Mouse (Mus musculus) stomach, embryonic 16.5 days (tissue): ENCODE measurements around the gene Mnat1. TPM values are rescaled to one million over a fixed set of nuclear protein-coding genes. Genes with fewer than 3 reads are reported as not detected.
"Not testable (repeated sequence)": the region's sequence is repeated elsewhere in the genome, so short reads cannot be mapped to it uniquely, and the experiment has no call there.

Source experiments
- ATAC-seq: fragments of 200-750 bp; cut with Nextera tagmentation; 2 replicates; pipeline ENCODE4 v1.8.0; 2017; ENCODE audit warnings: moderate number of reproducible peaks, moderate TSS enrichment; ENCODE audit not compliant: insufficient read depth, low FRiP score
- H3K27ac ChIP-seq: fragments of 300-500 bp; sonication (generic); 2 replicates; pipeline ENCODE4 v1.5.1; 2014; ENCODE audit warnings: low read length
- H3K27me3 ChIP-seq: fragments of 300-500 bp; sonication (generic); 2 replicates; pipeline ENCODE4 v1.6.1; 2014; ENCODE audit warnings: low read length, control low read depth, mixed read lengths; ENCODE audit not compliant: control insufficient read depth, insufficient read depth
- H3K36me3 ChIP-seq: fragments of 300-500 bp; sonication (generic); 2 replicates; pipeline ENCODE4 v1.6.1; 2014; ENCODE audit warnings: low read length; ENCODE audit not compliant: control insufficient read depth, insufficient read depth
- H3K4me1 ChIP-seq: fragments of 300-500 bp; sonication (generic); 2 replicates; pipeline ENCODE4 v1.6.1; 2014; ENCODE audit warnings: low read length, control low read depth, mixed read lengths; ENCODE audit not compliant: control insufficient read depth, insufficient read depth
- H3K4me2 ChIP-seq: fragments of 300-500 bp; sonication (generic); 2 replicates; pipeline ENCODE4 v1.6.1; 2014; ENCODE audit warnings: low read depth, low read length, mixed read lengths
- H3K4me3 ChIP-seq: fragments of 300-500 bp; sonication (generic); replicated peaks from 2 replicates; pipeline ENCODE4 v1.5.1; 2014; ENCODE audit warnings: mild to moderate bottlenecking, low read length
- H3K9ac ChIP-seq: fragments of 300-500 bp; sonication (generic); 2 replicates; pipeline ENCODE4 v1.6.1; 2014; ENCODE audit warnings: low read length
- H3K9me3 ChIP-seq: fragments of 300-500 bp; sonication (generic); replicated peaks from 2 replicates; pipeline ENCODE4 v1.6.1; 2016; ENCODE audit warnings: low read length, control low read depth; ENCODE audit not compliant: control insufficient read depth
- WGBS: fragments of 180-500 bp; shearing (Covaris S2); extraction: QIAGEN DNeasy Blood & Tissue Kit; methylation state at CpG from one replicate; pipeline ENCODE4 v1.1.7; 2014; 5-methylcytosine and 5-hydroxymethylcytosine counted together
- polyA plus RNA-seq: library from polyadenylated mRNA; unstranded; fragments of >200 nt; fragmentation: Nextera tagmentation; extraction: Ambion mirVana; gene quantifications from 2 replicates; pipeline ENCODE4 v1.2.1, GENCODE M21; 2015

The Mnat1 gene
- polyA plus RNA-seq, 1 experiment from 2014 or later, result 25.9 TPM

- peak overlapping the region; percentile 69 for H3K4me3 ChIP-seq
- H3K27me3 ChIP-seq, result no peaks in the 10 kb centered on the region
- peak overlapping the region; percentile 75 for H3K9ac ChIP-seq
- no peaks in the 10 kb centered on the region for H3K9me3 ChIP-seq
- WGBS, result under 1% methylated on average over 71 of the region's 71 CpGs
- ATAC-seq, result peak; percentile 42
- no peak overlapping the region for H3K27ac ChIP-seq
- peaks cover 8% of the 10 kb centered on the region; the same call in 1 of the 2 replicates for H3K4me1 ChIP-seq
- peak overlapping the region; percentile 100 for H3K4me2 ChIP-seq
- no peaks in the 10 kb centered on the region for H3K36me3 ChIP-seq
Observed at GRCm38 (mm10) chr12:73112326-73113087, 11.0 kb upstream of the Mnat1 start.

GRCm38 (mm10) chr12:73113196-73113595, 10.3 kb upstream of the Mnat1 start, which contains the start of gene Six4:
Gene Six4, minus strand, starts transcription at chr12:73113456.
- no peaks in the 10 kb centered on the region for H3K36me3 ChIP-seq
- H3K4me3 ChIP-seq, result peak within 1 kb of the TSS; percentile 69
- no peak within 1 kb of the TSS for H3K27ac ChIP-seq
- peak within 1 kb of the TSS; percentile 100 for H3K4me2 ChIP-seq
- peak within 1 kb of the TSS; percentile 75 for H3K9ac ChIP-seq
- no peaks in the 10 kb centered on the region for H3K27me3 ChIP-seq
- ATAC-seq, result peak; percentile 83
- WGBS, result under 1% methylated on average over 20 of the region's 20 CpGs
- H3K9me3 ChIP-seq, result no peaks in the 10 kb centered on the region
- peaks cover 8% of the 10 kb centered on the region; the same call in 1 of the 2 replicates for H3K4me1 ChIP-seq

- H3K9ac ChIP-seq, result no peak overlapping the region
- H3K9me3 ChIP-seq, result no peaks in the 10 kb centered on the region
- 0 out of 2 replicates have a peak, but pooled peaks cover 4% of the 10 kb centered on the region for H3K4me1 ChIP-seq
- no peaks in the 10 kb centered on the region for H3K36me3 ChIP-seq
- no peak for ATAC-seq
- H3K4me2 ChIP-seq, result no peak overlapping the region
- H3K27ac ChIP-seq, result no peak overlapping the region
- 66% methylated on average over 4 of the region's 4 CpGs for WGBS
- H3K4me3 ChIP-seq, result no peak overlapping the region
- no peaks in the 10 kb centered on the region for H3K27me3 ChIP-seq
Observed at GRCm38 (mm10) chr12:73125250-73125649, 1.7 kb downstream of the Mnat1 start.

- H3K9ac ChIP-seq, result no peak overlapping the region
- H3K27me3 ChIP-seq, result no peaks in the 10 kb centered on the region
- no peak overlapping the region for H3K4me3 ChIP-seq
- H3K36me3 ChIP-seq, result no peaks in the 10 kb centered on the region
- H3K4me1 ChIP-seq, result no peaks in the 10 kb centered on the region
- ATAC-seq, result no peak
- WGBS, result 73% methylated on average over 3 of the region's 3 CpGs
- H3K27ac ChIP-seq, result no peak overlapping the region
- no peak overlapping the region for H3K4me2 ChIP-seq
- no peaks in the 10 kb centered on the region for H3K9me3 ChIP-seq
Observed at GRCm38 (mm10) chr12:73140732-73141131, 17.2 kb downstream of the Mnat1 start.

- Histone ChIP-seq H3K4me1 (no peaks in the 10 kb centered on the region), H3K9ac (no peak overlapping the region), H3K27me3 (no peaks in the 10 kb centered on the region), H3K4me3 (no peak overlapping the region), H3K27ac (no peak overlapping the region), H3K9me3 (no peaks in the 10 kb centered on the region), H3K36me3 (no peaks in the 10 kb centered on the region), H3K4me2 (no peak overlapping the region)
- WGBS, result 54% methylated on average over 3 of the region's 3 CpGs
- ATAC-seq, result no peak
Observed at GRCm38 (mm10) chr12:73147236-73147635, 23.7 kb downstream of the Mnat1 start.

GRCm38 (mm10) chr12:73151038-73151437, 27.5 kb downstream of the Mnat1 start:
- 87% methylated on average over 5 of the region's 5 CpGs for WGBS
- not testable (repeated sequence) for H3K27ac ChIP-seq

GRCm38 (mm10) chr12:73154150-73154549, 30.6 kb downstream of the Mnat1 start:
- Histone ChIP-seq H3K27me3 (no peaks in the 10 kb centered on the region), H3K4me2 (no peak overlapping the region), H3K9me3 (no peaks in the 10 kb centered on the region), H3K27ac (no peak overlapping the region), H3K4me1 (no peaks in the 10 kb centered on the region), H3K9ac (no peak overlapping the region), H3K4me3 (no peak overlapping the region), H3K36me3 (no peaks in the 10 kb centered on the region)
- ATAC-seq, result no peak
- WGBS, result 73% methylated on average over 4 of the region's 4 CpGs

More at GRCm38 (mm10) chr12:73151038-73151437, 27.5 kb downstream of the Mnat1 start:
- not testable (repeated sequence) for H3K4me2 ChIP-seq, H3K4me1 ChIP-seq, H3K36me3 ChIP-seq, ATAC-seq, H3K9ac ChIP-seq, H3K27me3 ChIP-seq, H3K9me3 ChIP-seq, H3K4me3 ChIP-seq

- Histone ChIP-seq H3K27ac (no peak overlapping the region), H3K4me2 (no peak overlapping the region), H3K27me3 (no peaks in the 10 kb centered on the region), H3K4me1 (peaks cover 5% of the 10 kb centered on the region), H3K4me3 (no peak overlapping the region), H3K36me3 (no peaks in the 10 kb centered on the region), H3K9me3 (no peaks in the 10 kb centered on the region), H3K9ac (no peak overlapping the region)
- 41% methylated on average over 4 of the region's 4 CpGs for WGBS
- ATAC-seq, result no peak
Observed at GRCm38 (mm10) chr12:73160341-73160740, 36.8 kb downstream of the Mnat1 start.

- WGBS, result 71% methylated on average over 13 of the region's 13 CpGs
Observed at GRCm38 (mm10) chr12:73162408-73163181, 39.1 kb downstream of the Mnat1 start.

More at GRCm38 (mm10) chr12:73162408-73163181, 39.1 kb downstream of the Mnat1 start:
- H3K4me1 ChIP-seq, result peaks cover 5% of the 10 kb centered on the region
- no peak overlapping the region for H3K4me2 ChIP-seq
- no peaks in the 10 kb centered on the region for H3K27me3 ChIP-seq
- no peak overlapping the region for H3K27ac ChIP-seq
- no peaks in the 10 kb centered on the region for H3K36me3 ChIP-seq
- no peak for ATAC-seq
- H3K9ac ChIP-seq, result no peak overlapping the region
- no peak overlapping the region for H3K4me3 ChIP-seq
- H3K9me3 ChIP-seq, result no peaks in the 10 kb centered on the region
